Mouse (Mus musculus) forebrain, embryonic 12.5 days (tissue): Measurements from ENCODE around the gene Efhb. TPM values are rescaled to one million over a fixed set of nuclear protein-coding genes. Genes with fewer than 3 reads are reported as not detected.

Experiments
- ATAC-seq: fragments of 200-750 bp; cut with Nextera tagmentation; 2 replicates; pipeline ENCODE4 v1.8.0; 2017; ENCODE audit warnings: moderate TSS enrichment; ENCODE audit not compliant: low FRiP score
- H3K27ac ChIP-seq: fragments of 300-500 bp; sonication (generic); 2 replicates; pipeline ENCODE4 v1.5.1; 2016; ENCODE audit warnings: mild to moderate bottlenecking
- H3K27me3 ChIP-seq: fragments of 300-500 bp; sonication (generic); 2 replicates; pipeline ENCODE4 v1.6.1; 2016; ENCODE audit warnings: mild to moderate bottlenecking
- H3K36me3 ChIP-seq: fragments of 300-500 bp; sonication (generic); replicated peaks from 2 replicates; pipeline ENCODE4 v1.6.1; 2016; ENCODE audit warnings: mild to moderate bottlenecking
- H3K4me1 ChIP-seq: fragments of 300-500 bp; sonication (generic); 2 replicates; pipeline ENCODE4 v1.6.1; 2016
- H3K4me2 ChIP-seq: fragments of 300-500 bp; sonication (generic); 2 replicates; pipeline ENCODE4 v1.6.1; 2016; ENCODE audit warnings: mild to moderate bottlenecking, moderate library complexity
- H3K4me3 ChIP-seq: fragments of 300-500 bp; sonication (generic); replicated peaks from 2 replicates; pipeline ENCODE4 v1.5.1; 2016; ENCODE audit warnings: mild to moderate bottlenecking
- H3K9ac ChIP-seq: fragments of 300-500 bp; sonication (generic); 2 replicates; pipeline ENCODE4 v1.6.1; 2016; ENCODE audit warnings: mild to moderate bottlenecking
- H3K9me3 ChIP-seq: fragments of 300-500 bp; sonication (generic); 2 replicates; pipeline ENCODE4 v1.6.1; 2016
- WGBS: fragments of 180-500 bp; shearing (Covaris S2); methylation state at CpG from one replicate; pipeline ENCODE4 v1.1.7; 2016; 5-methylcytosine and 5-hydroxymethylcytosine counted together
- polyA plus RNA-seq: library from polyadenylated mRNA; unstranded; fragments of >200 nt; fragmentation: Nextera tagmentation; extraction: Ambion mirVana; gene quantifications from 2 replicates; pipeline ENCODE4 v1.2.1, GENCODE M21; 2016

Efhb gene
- polyA plus RNA-seq: 0.56 and 0.95 TPM in 2 replicates

DNA sequence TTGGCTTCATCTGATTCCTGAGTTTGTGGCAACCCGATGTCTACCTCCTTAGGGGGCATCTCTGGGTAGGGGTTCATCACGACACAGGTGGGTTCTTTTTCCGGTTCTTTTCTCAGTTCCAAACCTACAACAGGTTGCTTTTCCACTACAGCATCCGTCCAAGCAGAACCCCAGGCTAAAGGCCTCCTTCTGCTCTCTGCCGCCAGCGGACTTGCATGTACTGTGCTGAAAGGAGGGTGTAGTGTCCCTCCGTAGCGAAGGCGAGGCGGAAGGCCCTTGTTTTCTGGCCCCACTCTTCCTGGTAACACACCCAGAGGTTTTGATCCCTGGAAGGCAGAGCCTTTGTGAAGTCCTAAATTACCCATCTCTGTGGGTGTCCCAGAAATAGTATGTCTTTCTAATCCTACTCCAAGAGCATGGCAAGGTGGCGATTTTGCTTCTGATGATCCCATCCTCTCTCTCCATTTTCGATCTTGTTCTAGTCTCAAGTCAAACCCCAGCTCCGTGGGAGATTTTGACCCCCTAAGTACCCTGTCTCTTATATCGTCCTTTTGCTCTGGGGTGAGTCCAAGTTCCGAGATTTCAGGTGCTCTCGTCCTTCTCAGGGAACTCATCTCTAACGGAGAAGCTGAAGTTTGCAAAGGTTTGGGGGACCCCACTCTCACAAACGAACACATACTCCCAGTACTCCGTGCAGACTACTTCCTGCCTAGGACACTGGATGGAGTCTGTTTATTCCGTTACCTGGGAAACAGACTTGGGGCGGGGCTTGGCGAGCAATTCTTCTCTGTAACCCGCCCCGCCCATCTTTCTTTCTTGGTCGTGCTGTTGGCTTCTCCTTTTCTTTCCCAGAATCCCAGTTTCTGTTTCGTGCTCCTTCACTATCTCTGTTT, at the start of gene Efhb:
TSS of gene Efhb (minus strand) at position 719 of the 893 bp plus-strand sequence.
- H3K27ac ChIP-seq: no peak within 1 kb of the TSS
- ATAC-seq: peak; percentile 97
- H3K36me3 ChIP-seq: no peaks in the 10 kb centered on the region
- H3K4me3 ChIP-seq: peak within 1 kb of the TSS; percentile 41
- WGBS: 16% methylated on average over 26 of the region's 26 CpGs
- H3K27me3 ChIP-seq: no peaks in the 10 kb centered on the region
- H3K4me2 ChIP-seq: peak within 1 kb of the TSS; percentile 60
- H3K9me3 ChIP-seq: no peaks in the 10 kb centered on the region
- H3K9ac ChIP-seq: peak within 1 kb of the TSS; percentile 46
- peaks cover 9% of the 10 kb centered on the region for H3K4me1 ChIP-seq

DNA sequence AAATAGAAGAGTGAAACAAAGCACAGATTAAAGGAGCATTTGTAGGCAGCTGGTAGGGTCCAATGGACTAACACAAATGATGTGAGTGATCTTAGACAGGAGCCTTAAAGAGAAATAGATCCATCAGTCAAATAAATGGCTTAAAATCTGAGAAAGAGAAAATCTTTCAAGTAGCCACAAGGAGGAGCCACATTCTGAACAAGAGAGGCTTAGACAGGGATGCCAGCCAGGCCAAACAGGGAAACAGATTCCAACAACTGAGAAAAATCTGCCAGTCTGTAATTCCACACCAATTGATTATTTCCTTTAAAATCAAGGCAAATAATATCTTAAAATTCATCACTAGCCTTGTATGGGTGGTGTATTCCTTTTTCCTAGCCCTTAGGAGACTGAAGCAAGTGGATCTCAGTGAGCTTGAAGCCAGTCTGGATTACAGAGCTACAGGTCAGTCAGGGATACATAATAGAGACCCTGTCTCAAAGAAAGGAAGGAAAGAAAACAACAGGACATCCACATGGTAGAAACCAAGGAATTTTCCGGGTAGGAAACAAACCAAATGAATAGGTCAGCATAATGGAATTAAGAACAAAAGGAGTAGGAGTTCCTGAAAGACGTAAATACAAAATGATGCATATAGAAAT, 49.3 kb upstream of the Efhb start:
- Histone ChIP-seq H3K4me3 (no peak overlapping the region), H3K27ac (no peak overlapping the region), H3K9ac (no peak overlapping the region), H3K27me3 (no peaks in the 10 kb centered on the region), H3K36me3 (no peaks in the 10 kb centered on the region), H3K4me2 (no peak overlapping the region), H3K4me1 (no peaks in the 10 kb centered on the region), H3K9me3 (no peaks in the 10 kb centered on the region)
- peak; percentile 20; the same call in 1 of the 2 replicates for ATAC-seq
- 71% methylated on average over 2 of the region's 2 CpGs for WGBS

DNA sequence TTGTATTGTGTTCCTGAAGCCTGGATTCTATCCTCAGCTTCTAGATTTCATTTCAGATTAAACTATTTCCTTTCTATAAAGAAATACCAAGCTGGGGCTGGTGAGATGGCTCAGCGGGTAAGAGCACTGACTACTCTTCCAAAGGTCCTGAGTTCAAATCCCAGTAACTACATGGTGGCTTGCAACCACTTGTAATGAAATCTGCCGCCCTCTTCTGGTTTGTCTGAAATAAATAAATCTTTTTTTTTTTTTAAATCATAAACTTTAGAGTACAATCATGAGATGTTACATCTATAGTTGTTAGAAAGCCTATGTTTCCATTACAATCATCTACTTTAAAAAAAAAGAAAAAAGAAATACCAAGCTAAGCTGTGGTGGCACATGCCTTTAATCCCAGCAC, 39.8 kb upstream of the Efhb start:
- no peaks in the 10 kb centered on the region for H3K4me1 ChIP-seq
- ATAC-seq: no peak
- H3K27me3 ChIP-seq: no peaks in the 10 kb centered on the region
- no peak overlapping the region for H3K4me3 ChIP-seq
- H3K36me3 ChIP-seq: peaks cover 51% of the 10 kb centered on the region
- no peak overlapping the region for H3K9ac ChIP-seq
- no peak overlapping the region for H3K27ac ChIP-seq
- 99% methylated on average over 2 of the region's 2 CpGs for WGBS
- no peak overlapping the region for H3K4me2 ChIP-seq
- no peaks in the 10 kb centered on the region for H3K9me3 ChIP-seq

GRCm38 (mm10) chr17:53489007-53489378, 25.9 kb upstream of the Efhb start:
- 93% methylated on average over 1 of the region's 1 CpGs for WGBS
- no peak overlapping the region for H3K4me2 ChIP-seq
- H3K27me3 ChIP-seq: no peaks in the 10 kb centered on the region
- H3K9ac ChIP-seq: no peak overlapping the region
- ATAC-seq: no peak
- peaks cover 38% of the 10 kb centered on the region for H3K36me3 ChIP-seq
- no peaks in the 10 kb centered on the region for H3K9me3 ChIP-seq
- H3K4me1 ChIP-seq: no peaks in the 10 kb centered on the region
- no peak overlapping the region for H3K4me3 ChIP-seq
- H3K27ac ChIP-seq: no peak overlapping the region

DNA sequence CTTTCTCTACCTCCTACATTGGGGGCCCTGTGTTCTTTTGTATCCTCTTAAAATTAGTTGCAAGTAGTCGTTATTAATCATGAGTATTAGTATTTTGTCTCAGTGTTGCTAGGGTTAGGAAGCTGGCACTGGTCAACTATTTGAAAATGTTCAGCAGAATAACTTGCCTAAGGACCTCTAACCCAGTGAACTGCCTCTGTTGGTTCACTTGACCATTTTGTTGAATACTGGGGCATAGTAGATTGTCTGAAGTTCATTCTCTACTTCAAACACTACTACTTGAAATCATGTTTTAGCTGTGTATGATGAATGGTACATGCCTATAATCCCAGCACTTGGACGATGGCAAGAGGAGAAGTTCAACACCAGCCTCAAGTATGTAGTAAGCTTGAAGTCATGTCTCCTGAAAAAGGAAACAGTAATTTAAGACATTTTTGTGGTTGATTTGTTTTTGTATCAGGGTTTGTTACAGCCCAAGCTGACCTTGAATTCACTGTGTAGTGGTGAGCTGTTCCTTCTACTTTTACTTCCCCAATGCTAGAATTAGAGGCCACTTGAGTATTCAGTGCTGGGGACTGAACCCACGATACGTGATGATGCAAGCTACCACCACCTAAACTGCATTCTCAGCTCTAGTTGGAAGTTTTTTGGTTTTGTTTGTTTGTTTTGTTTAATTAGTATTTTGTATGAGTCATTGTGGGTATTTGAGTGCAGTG, 25.3 kb upstream of the Efhb start:
- H3K36me3 ChIP-seq: peaks cover 38% of the 10 kb centered on the region
- H3K4me3 ChIP-seq: no peak overlapping the region
- H3K27me3 ChIP-seq: no peaks in the 10 kb centered on the region
- H3K9me3 ChIP-seq: no peaks in the 10 kb centered on the region
- ATAC-seq: no peak
- no peaks in the 10 kb centered on the region for H3K4me1 ChIP-seq
- 98% methylated on average over 4 of the region's 4 CpGs for WGBS
- no peak overlapping the region for H3K4me2 ChIP-seq
- no peak overlapping the region for H3K27ac ChIP-seq
- H3K9ac ChIP-seq: no peak overlapping the region

- Histone ChIP-seq H3K9ac (peak overlapping the region; percentile 95), H3K4me1 (peaks cover 23% of the 10 kb centered on the region), H3K27ac (no peak overlapping the region), H3K36me3 (peaks cover 8% of the 10 kb centered on the region; the same call in 1 of the 2 replicates), H3K4me2 (peak overlapping the region; percentile 83), H3K4me3 (peak overlapping the region; percentile 96), H3K27me3 (no peaks in the 10 kb centered on the region), H3K9me3 (no peaks in the 10 kb centered on the region)
- WGBS: 57% methylated on average over 7 of the region's 7 CpGs
- ATAC-seq: no peak
These were observed 17.3 kb upstream of the Efhb start for GRCm38 (mm10) chr17:53480433-53480832.

GRCm38 (mm10) chr17:53479604-53480041, 16.5 kb upstream of the Efhb start:
- ATAC-seq: no peak; the same call in 1 of the 2 replicates

DNA sequence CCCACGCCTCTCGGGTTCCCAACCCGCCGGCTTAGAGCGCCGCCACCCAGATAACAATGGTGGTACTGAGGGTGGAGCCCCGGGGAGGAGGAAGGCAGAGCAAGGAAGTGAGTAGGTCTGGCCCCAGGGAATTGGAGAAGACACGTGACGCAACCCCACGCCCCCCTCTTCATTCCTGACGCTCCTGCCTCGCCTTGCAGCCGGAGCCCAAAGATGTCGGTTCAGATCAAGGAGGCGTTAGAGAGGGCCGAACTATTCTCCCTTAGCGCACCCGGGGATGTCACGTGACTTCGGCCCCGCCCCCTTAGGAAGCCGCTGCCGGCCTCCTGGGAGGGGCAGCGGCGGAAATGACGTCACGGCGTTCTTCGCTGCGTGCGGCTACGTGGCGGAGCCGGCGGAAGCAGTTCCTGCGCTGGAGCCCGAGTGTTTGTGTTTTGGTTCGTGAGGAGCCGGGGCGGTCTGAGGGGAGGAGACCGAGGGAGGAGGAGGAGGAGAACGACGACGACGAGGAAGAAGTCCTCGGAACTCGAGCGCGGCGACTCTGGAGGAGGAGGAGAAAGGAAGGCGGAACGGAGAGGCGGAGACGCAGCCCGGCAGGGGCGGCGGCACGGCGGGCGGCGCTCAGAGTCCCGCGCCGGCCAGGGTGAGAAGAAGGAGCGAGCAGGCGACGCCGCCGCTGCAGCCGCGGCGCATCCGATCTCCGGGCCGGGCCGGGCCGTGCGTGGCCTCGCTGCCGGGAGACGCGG, 15.9 kb upstream of the Efhb start, which contains the start of gene Rab5a:
TSS of gene Rab5a (plus strand) at position 377 of the 746 bp plus-strand sequence.
- Histone ChIP-seq H3K27me3 (no peaks in the 10 kb centered on the region), H3K4me3 (peak within 1 kb of the TSS; percentile 96), H3K9ac (peak within 1 kb of the TSS; percentile 95), H3K4me1 (peaks cover 23% of the 10 kb centered on the region), H3K27ac (peak within 1 kb of the TSS; percentile 98), H3K4me2 (peak within 1 kb of the TSS; percentile 83), H3K9me3 (no peaks in the 10 kb centered on the region), H3K36me3 (no peaks in the 10 kb centered on the region)
- WGBS: under 1% methylated on average over 81 of the region's 82 CpGs
- ATAC-seq: peak; percentile 97

More at GRCm38 (mm10) chr17:53479604-53480041, 16.5 kb upstream of the Efhb start:
- under 1% methylated on average over 29 of the region's 33 CpGs for whole genome bisulfite sequencing
- peak overlapping the region; percentile 83 for H3K4me2 ChIP-seq
- H3K9me3 ChIP-seq: no peaks in the 10 kb centered on the region
- peak overlapping the region; percentile 96 for H3K4me3 ChIP-seq
- H3K27me3 ChIP-seq: no peaks in the 10 kb centered on the region
- H3K36me3 ChIP-seq: peaks cover 4% of the 10 kb centered on the region; the same call in 1 of the 2 replicates
- H3K9ac ChIP-seq: peak overlapping the region; percentile 95
- peaks cover 23% of the 10 kb centered on the region for H3K4me1 ChIP-seq
- H3K27ac ChIP-seq: peak overlapping the region; percentile 98

DNA sequence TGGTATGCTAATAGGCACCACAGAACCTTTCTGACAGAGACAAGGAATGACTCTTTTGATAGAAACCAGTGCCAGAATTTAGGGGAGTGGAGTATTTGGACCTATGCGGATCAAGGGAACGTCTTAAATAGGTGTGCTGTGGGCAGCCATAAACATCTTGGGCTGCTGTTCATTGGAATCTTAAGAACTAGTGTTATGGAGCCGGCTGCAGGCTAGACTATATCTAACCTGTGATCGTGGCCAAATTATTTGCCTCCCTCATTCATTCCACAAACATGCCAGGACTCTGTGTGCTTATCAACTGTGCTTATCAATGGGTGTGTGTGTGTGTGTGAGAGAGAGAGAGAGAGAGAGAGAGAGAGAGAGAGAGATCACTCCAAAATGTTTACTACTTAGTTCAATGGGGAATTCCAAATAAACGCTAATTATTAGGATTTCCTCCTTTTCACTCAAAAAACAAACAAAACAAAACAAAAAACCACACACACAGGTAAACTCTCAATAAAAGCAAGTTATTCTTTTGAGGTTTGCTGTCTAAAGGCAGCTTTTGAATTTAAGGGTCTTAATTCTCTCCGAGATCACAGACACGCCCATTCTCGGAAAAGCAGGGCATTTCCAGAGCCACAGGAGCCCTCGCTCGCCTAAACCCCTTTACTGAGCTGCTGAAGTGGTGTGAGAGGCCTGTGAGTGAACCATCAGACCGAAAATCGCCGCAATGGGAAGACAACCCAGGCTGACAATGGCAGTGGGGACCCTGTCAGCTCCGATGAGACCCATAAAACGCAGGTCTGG, 15.1 kb upstream of the Efhb start:
- Histone ChIP-seq H3K4me3 (peak overlapping the region; percentile 96), H3K4me2 (peak overlapping the region; percentile 83), H3K4me1 (peaks cover 23% of the 10 kb centered on the region), H3K27ac (peak overlapping the region; percentile 98), H3K9ac (peak overlapping the region; percentile 68), H3K36me3 (no peaks in the 10 kb centered on the region), H3K9me3 (no peaks in the 10 kb centered on the region), H3K27me3 (no peaks in the 10 kb centered on the region)
- 7% methylated on average over 15 of the region's 15 CpGs for WGBS
- ATAC-seq: no peak

DNA sequence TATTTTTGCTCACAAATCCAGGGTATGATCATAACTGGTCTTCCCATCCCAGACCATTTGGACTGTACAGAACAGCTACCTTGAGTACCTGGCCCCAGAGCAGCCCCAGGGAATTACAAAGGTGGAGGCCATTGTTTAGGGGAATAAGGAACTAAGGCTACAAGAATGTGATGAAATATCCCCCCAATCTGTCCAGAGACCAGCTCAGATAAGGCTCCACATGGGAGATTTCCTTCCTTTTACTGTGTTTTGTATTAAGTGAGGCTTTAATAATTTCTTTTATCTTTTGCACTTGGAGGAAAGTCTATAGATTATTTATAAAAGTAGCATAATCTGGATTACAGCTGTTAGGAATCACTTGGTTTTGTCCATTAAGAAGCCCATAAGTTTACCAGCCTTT, 5.6 kb upstream of the Efhb start:
- Histone ChIP-seq H3K27ac (no peak overlapping the region), H3K4me2 (no peak overlapping the region), H3K9me3 (no peaks in the 10 kb centered on the region), H3K4me3 (no peak overlapping the region), H3K36me3 (no peaks in the 10 kb centered on the region), H3K4me1 (0 out of 2 replicates have a peak, but pooled peaks cover under 1% of the 10 kb centered on the region), H3K9ac (no peak overlapping the region), H3K27me3 (no peaks in the 10 kb centered on the region)
- ATAC-seq: no peak

DNA sequence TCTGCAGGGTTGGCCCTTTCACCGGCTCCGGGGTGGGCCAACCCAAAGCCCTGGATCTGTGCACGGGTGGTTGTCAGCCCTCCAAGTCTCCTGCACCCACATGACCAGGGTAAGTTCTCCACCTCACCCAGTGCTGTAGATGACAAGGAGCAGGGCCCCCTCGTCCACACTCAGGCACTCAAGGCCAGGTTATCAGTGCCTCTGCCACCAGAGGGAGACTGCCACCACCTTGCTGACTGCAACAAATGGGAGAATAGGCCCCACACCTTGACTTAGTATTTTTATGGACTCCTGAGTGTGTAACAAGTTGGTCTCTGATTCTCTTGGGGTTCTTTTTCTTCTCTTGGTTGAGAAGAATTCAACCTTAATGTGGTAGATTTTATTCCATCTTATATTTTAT, 2.4 kb upstream of the Efhb start:
- Histone ChIP-seq H3K27me3 (no peaks in the 10 kb centered on the region), H3K9me3 (no peaks in the 10 kb centered on the region), H3K9ac (no peak overlapping the region), H3K36me3 (no peaks in the 10 kb centered on the region), H3K4me2 (no peak overlapping the region), H3K27ac (no peak overlapping the region), H3K4me1 (peaks cover 9% of the 10 kb centered on the region), H3K4me3 (no peak overlapping the region)
- no peak for ATAC-seq
- WGBS: 58% methylated on average over 4 of the region's 4 CpGs
